Mouse (Mus musculus): ENCODE data around the gene Cux2. TPM values are rescaled to one million over a fixed set of nuclear protein-coding genes. Genes with fewer than 3 reads are reported as not detected.
"Not testable (repeated sequence)": the region's sequence is repeated elsewhere in the genome, so short reads cannot be mapped to it uniquely, and the experiment has no call there.

The Cux2 gene
- polyA plus RNA-seq, 1 experiment, result 0.07 TPM

- peak within 1 kb of the TSS; percentile 87 for H3K4me3 ChIP-seq (ENCODE audit: insufficient read depth, low read length)
- TF ChIP-seq CTCF (IDR thresholded peaks at IDR 0.05; ENCODE audit: low read depth, low read length), result no peak
- TF ChIP-seq POLR2A (IDR thresholded peaks at IDR 0.05; ENCODE audit: borderline replicate concordance, low read depth, low read length), result no peak
- H3K27ac ChIP-seq (ENCODE audit: insufficient read depth, low read depth, low read length), result peak within 1 kb of the TSS; percentile 82
- H3K4me1 ChIP-seq (ENCODE audit: control insufficient read depth, insufficient read depth, low read length), result peaks cover 22% of the 10 kb centered on the region
Measured at GRCm38 (mm10) chr5:121848743-121849142, 201.2 kb downstream of the Cux2 start, which contains the start of gene Pheta1. Gene Pheta1 (plus strand): TSS chr5:121848984.

GRCm38 (mm10) chr5:121848035-121848519 lies 201.8 kb downstream of the Cux2 start:
- Histone ChIP-seq H3K27ac (ENCODE audit: insufficient read depth, low read depth, low read length) (peak overlapping the region; percentile 82), H3K4me3 (ENCODE audit: insufficient read depth, low read length) (peak overlapping the region; percentile 87), H3K4me1 (ENCODE audit: control insufficient read depth, insufficient read depth, low read length) (peaks cover 28% of the 10 kb centered on the region)
- TF ChIP-seq POLR2A (IDR thresholded peaks at IDR 0.05; ENCODE audit: borderline replicate concordance, low read depth, low read length) (no peak), CTCF (IDR thresholded peaks at IDR 0.05; ENCODE audit: low read depth, low read length) (peak; percentile 29; the same call in 1 of the 2 replicates)

- not testable (repeated sequence) for H3K27ac ChIP-seq (ENCODE audit: insufficient read depth, low read depth, low read length); H3K4me3 ChIP-seq (ENCODE audit: insufficient read depth, low read length)
- H3K4me1 ChIP-seq (ENCODE audit: control insufficient read depth, insufficient read depth, low read length), result peaks cover 31% of the 10 kb centered on the region
Measured at GRCm38 (mm10) chr5:121847269-121847668, 202.6 kb downstream of the Cux2 start.

GRCm38 (mm10) chr5:121846322-121846721 lies 203.6 kb downstream of the Cux2 start:
- peak overlapping the region; percentile 99 for H3K27ac ChIP-seq (ENCODE audit: insufficient read depth, low read depth, low read length)
- H3K4me3 ChIP-seq (ENCODE audit: insufficient read depth, low read length), result no peak overlapping the region
- TF ChIP-seq CTCF (IDR thresholded peaks at IDR 0.05; ENCODE audit: low read depth, low read length), result no peak
- no peak for TF ChIP-seq POLR2A (IDR thresholded peaks at IDR 0.05; ENCODE audit: borderline replicate concordance, low read depth, low read length)
- peaks cover 36% of the 10 kb centered on the region for H3K4me1 ChIP-seq (ENCODE audit: control insufficient read depth, insufficient read depth, low read length)

- TF ChIP-seq CTCF (IDR thresholded peaks at IDR 0.05; ENCODE audit: low read depth, low read length), result no peak
- no peak for TF ChIP-seq POLR2A (IDR thresholded peaks at IDR 0.05; ENCODE audit: borderline replicate concordance, low read depth, low read length)
- Histone ChIP-seq H3K4me1 (ENCODE audit: control insufficient read depth, insufficient read depth, low read length) (peaks cover 37% of the 10 kb centered on the region), H3K4me3 (ENCODE audit: insufficient read depth, low read length) (peak overlapping the region; percentile 21), H3K27ac (ENCODE audit: insufficient read depth, low read depth, low read length) (peak overlapping the region; percentile 99)
Measured at GRCm38 (mm10) chr5:121845361-121845760, 204.5 kb downstream of the Cux2 start.

GRCm38 (mm10) chr5:121843138-121843905 lies 206.6 kb downstream of the Cux2 start:
- Histone ChIP-seq H3K4me1 (ENCODE audit: control insufficient read depth, insufficient read depth, low read length) (peaks cover 38% of the 10 kb centered on the region), H3K27ac (ENCODE audit: insufficient read depth, low read depth, low read length) (peak overlapping the region; percentile 72), H3K4me3 (ENCODE audit: insufficient read depth, low read length) (peak overlapping the region; percentile 45)
- TF ChIP-seq CTCF (IDR thresholded peaks at IDR 0.05; ENCODE audit: low read depth, low read length) (no peak), POLR2A (IDR thresholded peaks at IDR 0.05; ENCODE audit: borderline replicate concordance, low read depth, low read length) (no peak)

- peaks cover 38% of the 10 kb centered on the region for H3K4me1 ChIP-seq (ENCODE audit: control insufficient read depth, insufficient read depth, low read length)
- TF ChIP-seq CTCF (IDR thresholded peaks at IDR 0.05; ENCODE audit: low read depth, low read length) (peak; percentile 92), POLR2A (IDR thresholded peaks at IDR 0.05; ENCODE audit: borderline replicate concordance, low read depth, low read length) (no peak)
- H3K27ac ChIP-seq (ENCODE audit: insufficient read depth, low read depth, low read length), result peak overlapping the region; percentile 72
- peak overlapping the region; percentile 45 for H3K4me3 ChIP-seq (ENCODE audit: insufficient read depth, low read length)
Measured at GRCm38 (mm10) chr5:121842665-121843118, 207.2 kb downstream of the Cux2 start.

- Histone ChIP-seq H3K27ac (ENCODE audit: insufficient read depth, low read depth, low read length) (peak overlapping the region; percentile 72), H3K4me3 (ENCODE audit: insufficient read depth, low read length) (no peak overlapping the region), H3K4me1 (ENCODE audit: control insufficient read depth, insufficient read depth, low read length) (peaks cover 36% of the 10 kb centered on the region)
- TF ChIP-seq POLR2A (IDR thresholded peaks at IDR 0.05; ENCODE audit: borderline replicate concordance, low read depth, low read length), result no peak
- no peak for TF ChIP-seq CTCF (IDR thresholded peaks at IDR 0.05; ENCODE audit: low read depth, low read length)
Measured at GRCm38 (mm10) chr5:121841973-121842372, 207.9 kb downstream of the Cux2 start.

- TF ChIP-seq CTCF (IDR thresholded peaks at IDR 0.05; ENCODE audit: low read depth, low read length), result no peak
- no peak for TF ChIP-seq POLR2A (IDR thresholded peaks at IDR 0.05; ENCODE audit: borderline replicate concordance, low read depth, low read length)
- peak overlapping the region; percentile 35 for H3K27ac ChIP-seq (ENCODE audit: insufficient read depth, low read depth, low read length)
Measured at GRCm38 (mm10) chr5:121841516-121841915, 208.4 kb downstream of the Cux2 start.

GRCm38 (mm10) chr5:121839128-121839473 lies 210.8 kb downstream of the Cux2 start:
- no peak for TF ChIP-seq CTCF (IDR thresholded peaks at IDR 0.05; ENCODE audit: low read depth, low read length)
- TF ChIP-seq POLR2A (IDR thresholded peaks at IDR 0.05; ENCODE audit: borderline replicate concordance, low read depth, low read length), result no peak
- H3K4me3 ChIP-seq (ENCODE audit: insufficient read depth, low read length), result peak overlapping the region; percentile 79
- H3K27ac ChIP-seq (ENCODE audit: insufficient read depth, low read depth, low read length), result peak overlapping the region; percentile 97

More at GRCm38 (mm10) chr5:121841516-121841915, 208.4 kb downstream of the Cux2 start:
- no peak overlapping the region for H3K4me3 ChIP-seq (ENCODE audit: insufficient read depth, low read length)
- H3K4me1 ChIP-seq (ENCODE audit: control insufficient read depth, insufficient read depth, low read length), result peaks cover 34% of the 10 kb centered on the region

More at GRCm38 (mm10) chr5:121839128-121839473, 210.8 kb downstream of the Cux2 start:
- peaks cover 22% of the 10 kb centered on the region for H3K4me1 ChIP-seq (ENCODE audit: control insufficient read depth, insufficient read depth, low read length)

All from bone marrow macrophage, adult 2 months (primary cell).